Mouse (Mus musculus): ENCODE measurements around the gene Sh3bp4.

DNA sequence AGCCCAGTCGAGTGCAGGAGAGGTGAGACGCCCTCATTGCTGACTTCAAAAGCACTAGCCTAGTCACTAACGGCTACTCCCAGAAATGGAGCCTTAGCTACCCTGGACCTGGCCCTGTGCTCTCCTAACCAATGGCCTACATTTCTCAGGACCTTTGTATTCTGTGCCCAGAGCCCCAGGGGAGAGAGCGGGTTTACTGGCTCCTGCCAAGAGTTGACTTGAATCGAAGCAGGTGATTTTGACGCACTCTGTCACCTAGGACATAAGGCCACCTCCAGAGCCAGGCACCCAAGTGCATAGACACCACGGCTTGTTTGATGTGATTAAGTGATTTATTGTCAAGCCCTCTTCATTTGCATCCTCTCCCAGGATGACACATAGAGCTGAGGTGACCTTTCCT is 80.9 kb downstream of the Sh3bp4 start:
- TF ChIP-seq CTCF (IDR thresholded peaks at IDR 0.05; ENCODE audit: borderline replicate concordance, extremely low read depth, insufficient read depth, insufficient read length) (no peak), POLR2A (IDR thresholded peaks at IDR 0.05; ENCODE audit: borderline replicate concordance, extremely low read depth, insufficient read depth, insufficient read length, poor library complexity, severe bottlenecking) (no peak)
